Mouse (Mus musculus): ENCODE data around the gene BC017158. TPM values are rescaled to one million over a fixed set of nuclear protein-coding genes. Genes with fewer than 3 reads are reported as not detected.

The BC017158 gene
- polyA plus RNA-seq, 1 experiment: 29.4 TPM

DNA sequence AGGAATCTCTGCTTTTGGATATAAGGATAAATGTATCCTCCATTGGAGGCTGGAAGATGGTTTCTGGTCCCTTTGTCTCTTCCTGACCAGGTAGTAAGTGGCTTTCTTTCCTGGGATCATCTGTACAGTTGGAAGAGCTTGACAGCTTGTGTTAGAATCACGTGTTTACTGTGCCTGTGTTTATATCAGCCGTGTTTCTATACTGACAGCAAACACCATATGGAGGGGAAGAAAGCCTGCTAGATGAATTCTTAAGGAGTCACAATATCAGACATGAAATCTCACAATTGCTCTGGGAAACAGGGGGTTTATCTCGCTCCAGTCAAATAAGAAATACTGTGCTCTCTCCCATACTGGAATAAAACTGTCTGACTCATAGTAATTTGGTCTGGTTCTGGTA, 11.2 kb upstream of the BC017158 start:
- no peak for DNase-seq
- no peak for TF ChIP-seq POLR2A (IDR thresholded peaks at IDR 0.05; ENCODE audit: low read depth, low read length)
- TF ChIP-seq CTCF (conservative IDR thresholded peaks at IDR 0.05; ENCODE audit: insufficient read depth, insufficient read length, low read depth, low read length): no peak
- H3K4me1 ChIP-seq (ENCODE audit: control insufficient read depth, insufficient read depth, low read length): no peaks in the 10 kb centered on the region
- H3K27ac ChIP-seq (ENCODE audit: insufficient read depth, low read depth, low read length): no peak overlapping the region
- 59% methylated on average over 3 of the region's 3 CpGs for WGBS
- H3K36me3 ChIP-seq (ENCODE audit: control insufficient read depth, insufficient read depth, low read length): no peaks in the 10 kb centered on the region
- H3K27me3 ChIP-seq (replicated peaks; ENCODE audit: control insufficient read depth, insufficient read depth, low read length): no peaks in the 10 kb centered on the region
- no peak overlapping the region for H3K4me3 ChIP-seq (ENCODE audit: insufficient read depth, low read depth, low read length)

DNA sequence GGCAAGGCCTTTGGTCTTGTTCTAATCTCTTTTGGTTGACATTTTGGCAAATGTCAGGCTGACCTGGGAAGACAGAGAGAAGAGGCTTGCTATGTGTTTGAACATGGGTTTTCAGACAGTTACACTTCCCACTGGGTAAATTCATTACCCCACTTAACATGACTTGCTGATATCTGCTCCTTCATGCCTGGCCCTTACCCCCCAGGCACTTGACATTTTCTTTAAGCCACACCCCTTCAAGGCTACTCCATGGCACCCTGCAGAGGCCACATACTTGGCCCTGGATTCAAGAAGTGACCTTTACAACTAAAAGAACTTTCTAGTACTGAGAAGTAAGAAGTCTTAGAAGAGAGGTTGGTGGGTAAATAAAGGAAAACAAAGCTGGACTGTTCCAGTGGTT, 9.9 kb upstream of the BC017158 start:
- Histone ChIP-seq H3K36me3 (ENCODE audit: control insufficient read depth, insufficient read depth, low read length) (no peaks in the 10 kb centered on the region), H3K4me3 (ENCODE audit: insufficient read depth, low read depth, low read length) (no peak overlapping the region), H3K27me3 (replicated peaks; ENCODE audit: control insufficient read depth, insufficient read depth, low read length) (no peaks in the 10 kb centered on the region), H3K4me1 (ENCODE audit: control insufficient read depth, insufficient read depth, low read length) (no peaks in the 10 kb centered on the region), H3K27ac (ENCODE audit: insufficient read depth, low read depth, low read length) (no peak overlapping the region)
- TF ChIP-seq CTCF (conservative IDR thresholded peaks at IDR 0.05; ENCODE audit: insufficient read depth, insufficient read length, low read depth, low read length) (no peak), POLR2A (IDR thresholded peaks at IDR 0.05; ENCODE audit: low read depth, low read length) (no peak)
- no peak for DNase-seq

DNA sequence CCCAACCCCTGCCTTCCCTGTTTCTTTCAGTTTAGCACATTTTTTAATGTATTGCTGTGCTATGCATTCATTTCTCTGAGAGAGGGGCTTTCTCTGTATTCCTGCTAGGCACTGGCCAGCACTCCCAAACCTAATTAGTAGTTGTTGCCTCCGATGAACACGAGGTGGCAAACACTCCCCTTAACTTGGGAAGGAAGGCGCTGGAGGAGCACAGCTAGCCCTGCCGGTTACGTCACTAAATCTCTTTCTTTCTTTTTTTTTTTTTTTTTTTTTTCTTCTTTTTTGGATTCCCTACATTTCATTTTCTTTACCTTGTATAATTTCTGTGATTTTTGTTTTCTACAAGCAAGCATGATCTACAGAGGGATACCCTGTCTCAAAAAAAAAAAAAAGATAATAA, 6.9 kb upstream of the BC017158 start:
- Histone ChIP-seq H3K4me3 (ENCODE audit: insufficient read depth, low read depth, low read length) (no peak overlapping the region), H3K4me1 (ENCODE audit: control insufficient read depth, insufficient read depth, low read length) (no peaks in the 10 kb centered on the region), H3K36me3 (ENCODE audit: control insufficient read depth, insufficient read depth, low read length) (no peaks in the 10 kb centered on the region), H3K27me3 (replicated peaks; ENCODE audit: control insufficient read depth, insufficient read depth, low read length) (no peaks in the 10 kb centered on the region), H3K27ac (ENCODE audit: insufficient read depth, low read depth, low read length) (no peak overlapping the region)
- peak; percentile 68 for TF ChIP-seq CTCF (conservative IDR thresholded peaks at IDR 0.05; ENCODE audit: insufficient read depth, insufficient read length, low read depth, low read length)
- TF ChIP-seq POLR2A (IDR thresholded peaks at IDR 0.05; ENCODE audit: low read depth, low read length): no peak
- 5% methylated on average over 5 of the region's 5 CpGs for WGBS
- peak; percentile 57 for DNase-seq

DNA sequence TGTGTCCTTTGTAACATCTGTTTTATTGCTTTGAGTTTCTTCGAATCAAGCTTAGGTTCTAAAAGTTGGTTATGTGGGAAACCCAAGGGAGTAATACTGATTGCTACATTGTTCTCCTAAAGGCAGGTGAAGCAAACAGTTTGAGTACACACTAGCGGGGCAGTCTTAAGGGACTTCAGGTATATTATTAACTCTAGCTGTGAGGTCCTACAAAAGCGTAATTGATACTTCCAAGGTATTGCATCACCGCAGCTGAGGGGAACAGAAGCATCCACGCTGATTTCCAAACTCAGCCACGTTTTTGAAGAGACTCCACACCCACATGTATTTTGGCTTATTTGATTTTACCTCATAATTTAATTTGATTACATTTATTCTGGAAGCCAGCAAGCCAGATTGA, 6.2 kb upstream of the BC017158 start:
- TF ChIP-seq CTCF (conservative IDR thresholded peaks at IDR 0.05; ENCODE audit: insufficient read depth, insufficient read length, low read depth, low read length) (no peak), POLR2A (IDR thresholded peaks at IDR 0.05; ENCODE audit: low read depth, low read length) (no peak)
- Histone ChIP-seq H3K36me3 (ENCODE audit: control insufficient read depth, insufficient read depth, low read length) (no peaks in the 10 kb centered on the region), H3K4me1 (ENCODE audit: control insufficient read depth, insufficient read depth, low read length) (no peaks in the 10 kb centered on the region), H3K4me3 (ENCODE audit: insufficient read depth, low read depth, low read length) (no peak overlapping the region), H3K27ac (ENCODE audit: insufficient read depth, low read depth, low read length) (no peak overlapping the region), H3K27me3 (replicated peaks; ENCODE audit: control insufficient read depth, insufficient read depth, low read length) (no peaks in the 10 kb centered on the region)
- WGBS: 59% methylated on average over 6 of the region's 6 CpGs
- no peak for DNase-seq

DNA sequence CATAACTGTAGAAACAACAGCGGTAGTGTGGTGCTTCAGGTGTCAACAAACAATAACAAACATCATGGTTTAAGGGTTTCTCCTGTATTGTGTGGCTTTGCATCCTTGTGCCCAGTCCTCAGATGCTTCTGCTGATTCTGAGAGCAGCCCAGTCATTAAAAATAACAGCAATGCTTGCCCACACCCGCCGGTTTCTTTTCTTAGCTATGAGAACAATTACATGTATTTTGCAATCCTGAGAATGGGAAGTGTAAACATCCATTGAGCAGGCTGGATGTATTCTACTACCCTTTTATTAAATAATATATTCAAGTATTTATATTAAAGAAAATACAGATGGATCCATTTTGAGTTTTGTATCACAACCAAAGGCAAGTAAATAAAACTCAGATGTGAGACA, 4.2 kb upstream of the BC017158 start:
- no peak for DNase-seq
- Histone ChIP-seq H3K27ac (ENCODE audit: insufficient read depth, low read depth, low read length) (no peak overlapping the region), H3K4me3 (ENCODE audit: insufficient read depth, low read depth, low read length) (no peak overlapping the region), H3K4me1 (ENCODE audit: control insufficient read depth, insufficient read depth, low read length) (no peaks in the 10 kb centered on the region; the same call in 1 of the 2 replicates), H3K27me3 (replicated peaks; ENCODE audit: control insufficient read depth, insufficient read depth, low read length) (no peaks in the 10 kb centered on the region), H3K36me3 (ENCODE audit: control insufficient read depth, insufficient read depth, low read length) (no peaks in the 10 kb centered on the region)
- 84% methylated on average over 3 of the region's 3 CpGs for WGBS
- TF ChIP-seq POLR2A (IDR thresholded peaks at IDR 0.05; ENCODE audit: low read depth, low read length) (no peak), CTCF (conservative IDR thresholded peaks at IDR 0.05; ENCODE audit: insufficient read depth, insufficient read length, low read depth, low read length) (no peak)

DNA sequence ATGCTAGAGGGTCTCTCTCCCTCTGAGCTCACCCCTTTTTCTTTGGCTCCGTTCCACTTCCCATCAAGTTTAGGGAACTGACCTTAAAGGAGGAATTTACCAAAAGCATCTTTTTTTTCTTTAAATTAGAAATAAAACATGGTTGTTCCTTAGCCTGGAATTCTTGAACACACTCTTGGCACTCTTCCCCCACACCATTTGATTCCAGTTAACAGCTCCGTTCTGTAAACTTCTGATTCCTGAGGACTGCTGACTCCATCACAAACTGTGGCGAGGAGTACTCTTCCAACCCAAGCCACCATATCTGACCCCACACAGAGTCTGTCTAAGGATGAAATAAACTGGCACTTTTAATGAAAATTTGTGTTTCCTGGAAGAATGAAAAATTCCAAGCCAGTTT, 3.0 kb upstream of the BC017158 start:
- WGBS: 75% methylated on average over 3 of the region's 3 CpGs
- Histone ChIP-seq H3K27me3 (replicated peaks; ENCODE audit: control insufficient read depth, insufficient read depth, low read length) (no peaks in the 10 kb centered on the region), H3K27ac (ENCODE audit: insufficient read depth, low read depth, low read length) (no peak overlapping the region), H3K36me3 (ENCODE audit: control insufficient read depth, insufficient read depth, low read length) (no peaks in the 10 kb centered on the region), H3K4me1 (ENCODE audit: control insufficient read depth, insufficient read depth, low read length) (no peaks in the 10 kb centered on the region; the same call in 1 of the 2 replicates), H3K4me3 (ENCODE audit: insufficient read depth, low read depth, low read length) (no peak overlapping the region)
- TF ChIP-seq POLR2A (IDR thresholded peaks at IDR 0.05; ENCODE audit: low read depth, low read length): no peak
- TF ChIP-seq CTCF (conservative IDR thresholded peaks at IDR 0.05; ENCODE audit: insufficient read depth, insufficient read length, low read depth, low read length): no peak
- DNase-seq: no peak

DNA sequence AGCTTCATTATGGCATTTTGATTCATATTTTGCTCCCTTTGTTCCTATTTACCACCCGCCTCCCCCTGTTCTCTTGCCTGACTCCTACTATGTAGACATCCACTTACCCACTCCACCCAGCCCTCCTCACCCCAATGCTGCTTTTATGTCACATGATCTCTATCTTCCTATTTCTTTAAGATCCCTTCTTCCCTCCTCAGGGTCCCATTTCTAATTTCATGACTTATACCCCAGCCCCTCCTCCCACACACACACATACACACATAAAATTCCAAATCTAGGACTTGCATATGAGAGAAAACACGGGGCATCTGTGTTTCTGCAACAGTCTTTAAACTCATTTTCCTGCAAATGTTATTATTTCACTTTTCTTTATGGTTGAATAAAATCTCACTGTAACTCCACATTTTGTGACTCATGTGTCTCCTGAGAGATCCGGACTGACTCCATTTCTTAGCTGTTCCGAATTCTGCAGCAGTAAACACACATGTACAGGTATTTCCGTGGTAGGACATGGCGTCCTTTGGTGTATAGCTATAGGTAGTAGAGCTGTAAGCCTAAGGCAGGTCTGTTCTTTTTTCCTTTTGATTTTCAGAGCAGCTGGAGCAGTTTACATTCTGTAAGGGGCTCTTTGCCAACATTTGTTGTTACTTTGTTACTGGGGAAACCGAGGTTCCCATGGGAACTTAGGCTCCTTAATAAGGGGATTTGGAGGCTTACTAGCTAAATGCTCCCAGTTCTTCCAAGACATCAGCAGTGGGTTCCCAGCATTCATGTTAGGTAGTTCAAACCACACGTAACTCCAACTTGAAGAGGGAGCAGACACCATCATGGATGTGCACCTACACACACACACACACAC, 742 bp upstream of the BC017158 start:
- 80% methylated on average over 8 of the region's 8 CpGs for WGBS

More for the DNA sequence above, 742 bp upstream of the BC017158 start:
- no peak for TF ChIP-seq CTCF (conservative IDR thresholded peaks at IDR 0.05; ENCODE audit: insufficient read depth, insufficient read length, low read depth, low read length)
- no peak for TF ChIP-seq POLR2A (IDR thresholded peaks at IDR 0.05; ENCODE audit: low read depth, low read length)
- Histone ChIP-seq H3K36me3 (ENCODE audit: control insufficient read depth, insufficient read depth, low read length) (no peaks in the 10 kb centered on the region), H3K27ac (ENCODE audit: insufficient read depth, low read depth, low read length) (peak overlapping the region; percentile 17; the same call in 1 of the 2 replicates), H3K27me3 (replicated peaks; ENCODE audit: control insufficient read depth, insufficient read depth, low read length) (no peaks in the 10 kb centered on the region), H3K4me3 (ENCODE audit: insufficient read depth, low read depth, low read length) (no peak overlapping the region), H3K4me1 (ENCODE audit: control insufficient read depth, insufficient read depth, low read length) (no peaks in the 10 kb centered on the region; the same call in 1 of the 2 replicates)
- no peak for DNase-seq

Measured in kidney, adult 2 months (tissue).